Mouse (Mus musculus) hindbrain, postnatal 0 days (tissue): ENCODE measurements at regions not wholly inside any gene's neighbourhood (a gene's known extent, or its start where the extent isn't known, plus 50 kb on each side); places are given as distances from the start of the nearest gene placed in this dataset.

Experiments
- ATAC-seq: fragments of 200-750 bp; cut with Nextera tagmentation; 2 replicates; pipeline ENCODE4 v1.8.0; 2017; ENCODE audit warnings: mild to moderate bottlenecking, moderate TSS enrichment, moderate library complexity
- DNase-seq: peaks from one replicate; pipeline ENCODE4 v3.0.0-alpha.2; 2015; ENCODE audit warnings: low spot score
- H3K27ac ChIP-seq: fragments of 300-500 bp; sonication (generic); 2 replicates; pipeline ENCODE4 v1.5.1; 2014; ENCODE audit warnings: mild to moderate bottlenecking
- H3K27me3 ChIP-seq: fragments of 300-500 bp; sonication (generic); 2 replicates; pipeline ENCODE4 v1.6.1; 2014; ENCODE audit warnings: low read length, mixed read lengths; ENCODE audit not compliant: insufficient read depth
- H3K36me3 ChIP-seq: fragments of 300-500 bp; sonication (generic); 2 replicates; pipeline ENCODE4 v1.6.1; 2014; ENCODE audit warnings: low read length, mixed read lengths; ENCODE audit not compliant: insufficient read depth
- H3K4me1 ChIP-seq: fragments of 300-500 bp; sonication (generic); 2 replicates; pipeline ENCODE4 v1.6.1; 2014; ENCODE audit warnings: antibody characterized with exemption, low read length, mixed read lengths; ENCODE audit not compliant: insufficient read depth
- H3K4me2 ChIP-seq: fragments of 300-500 bp; sonication (generic); 2 replicates; pipeline ENCODE4 v1.6.1; 2014; ENCODE audit warnings: low read depth, mild to moderate bottlenecking, low read length, moderate library complexity, mixed read lengths
- H3K4me3 ChIP-seq: fragments of 300-500 bp; sonication (generic); 2 replicates; pipeline ENCODE4 v1.5.1; 2014; ENCODE audit warnings: low read length
- H3K9ac ChIP-seq: fragments of 300-500 bp; sonication (generic); replicated peaks from 2 replicates; pipeline ENCODE4 v1.6.1; 2014; ENCODE audit warnings: mild to moderate bottlenecking, low read length, moderate library complexity, mixed read lengths
- H3K9me3 ChIP-seq: fragments of 300-500 bp; sonication (generic); 2 replicates; pipeline ENCODE4 v1.6.1; 2016; ENCODE audit warnings: low read length, mixed read lengths
- CTCF ChIP-seq: IDR thresholded peaks from 2 replicates; pipeline ENCODE4 v1.5.1; 2016; ENCODE audit warnings: antibody characterized with exemption, control low read depth, low read depth
- WGBS: fragments of 180-500 bp; shearing (Covaris S2); extraction: QIAGEN DNeasy Blood & Tissue Kit; methylation state at CpG from one replicate; pipeline ENCODE4 v1.1.7; 2014; 5-methylcytosine and 5-hydroxymethylcytosine counted together

GRCm38 (mm10) chr2:17158463-17158862, 572.8 kb downstream of the Nebl start:
- peak; percentile 46 for DNase-seq

DNA sequence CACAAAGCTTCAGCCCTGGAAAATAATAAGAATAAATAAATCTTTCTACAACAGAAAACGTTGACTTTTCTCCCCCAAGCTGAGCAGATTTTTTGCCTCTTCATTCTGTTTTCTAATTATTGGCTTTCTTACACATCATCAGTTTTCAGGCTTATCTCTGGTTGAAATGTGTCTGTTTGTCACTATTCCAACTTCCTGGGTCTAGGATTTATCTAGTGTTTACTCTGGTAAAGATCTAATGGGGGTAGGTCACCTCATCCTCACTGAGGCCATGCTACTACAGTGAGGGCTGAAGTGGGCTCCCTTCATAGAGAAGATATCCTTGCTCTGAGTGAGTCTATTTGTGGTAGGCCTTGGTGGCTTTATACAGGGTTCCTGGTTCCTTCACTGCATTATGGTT, 573.9 kb downstream of the Nebl start:
- ATAC-seq: no peak
- WGBS: 82% methylated on average over 1 of the region's 1 CpGs
- TF ChIP-seq CTCF: no peak

More at GRCm38 (mm10) chr2:17158463-17158862, 572.8 kb downstream of the Nebl start:
- Histone ChIP-seq H3K27ac (no peak overlapping the region), H3K4me2 (no peak overlapping the region), H3K4me3 (no peak overlapping the region), H3K36me3 (no peaks in the 10 kb centered on the region), H3K9me3 (no peaks in the 10 kb centered on the region), H3K4me1 (no peaks in the 10 kb centered on the region), H3K27me3 (no peaks in the 10 kb centered on the region), H3K9ac (no peak overlapping the region)
- 46% methylated on average over 1 of the region's 1 CpGs for WGBS
- no peak for ATAC-seq
- TF ChIP-seq CTCF: no peak

DNA sequence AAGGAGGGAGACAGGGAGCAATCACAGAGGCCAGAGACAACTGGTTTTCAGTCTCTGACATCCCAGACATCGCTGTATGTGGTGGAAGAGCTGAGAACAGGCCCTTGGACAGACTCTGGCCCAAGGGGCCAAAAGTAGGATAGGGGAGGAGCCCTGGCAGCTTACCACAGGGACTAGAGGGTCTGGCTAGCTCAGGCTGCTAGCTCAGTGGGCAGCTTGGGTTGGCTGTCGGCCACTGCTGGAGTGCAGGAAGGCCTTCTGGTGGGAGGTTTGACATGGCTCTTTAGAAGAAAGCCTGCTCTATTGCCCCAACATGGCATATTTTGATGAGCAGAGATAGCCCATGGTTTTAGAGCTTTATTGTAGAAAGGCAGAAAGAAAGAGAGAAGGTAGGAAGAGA, 575.7 kb downstream of the Nebl start:
- ATAC-seq: no peak
- WGBS: 56% methylated on average over 2 of the region's 2 CpGs
- no peak overlapping the region for H3K4me3 ChIP-seq
- no peak overlapping the region for H3K4me2 ChIP-seq
- no peak overlapping the region for H3K9ac ChIP-seq
- no peak for DNase-seq
- no peaks in the 10 kb centered on the region for H3K27me3 ChIP-seq
- no peaks in the 10 kb centered on the region for H3K9me3 ChIP-seq
- no peaks in the 10 kb centered on the region for H3K4me1 ChIP-seq
- no peaks in the 10 kb centered on the region for H3K36me3 ChIP-seq
- no peak for TF ChIP-seq CTCF
- H3K27ac ChIP-seq: no peak overlapping the region

More for the DNA sequence above, 573.9 kb downstream of the Nebl start:
- Histone ChIP-seq H3K4me3 (no peak overlapping the region), H3K4me1 (no peaks in the 10 kb centered on the region), H3K36me3 (no peaks in the 10 kb centered on the region), H3K9me3 (no peaks in the 10 kb centered on the region), H3K9ac (no peak overlapping the region), H3K27ac (no peak overlapping the region), H3K4me2 (no peak overlapping the region), H3K27me3 (no peaks in the 10 kb centered on the region)
- no peak for DNase-seq

- Histone ChIP-seq H3K4me1 (no peaks in the 10 kb centered on the region), H3K27me3 (no peaks in the 10 kb centered on the region), H3K9ac (no peak overlapping the region), H3K4me2 (no peak overlapping the region), H3K36me3 (no peaks in the 10 kb centered on the region), H3K9me3 (no peaks in the 10 kb centered on the region), H3K4me3 (no peak overlapping the region), H3K27ac (no peak overlapping the region)
- no peak for ATAC-seq
- 77% methylated on average over 4 of the region's 4 CpGs for WGBS
- TF ChIP-seq CTCF: no peak
- no peak for DNase-seq
These were observed 607.6 kb downstream of the Nebl start for GRCm38 (mm10) chr2:17123626-17124025.

GRCm38 (mm10) chr2:17117292-17117691, 614.0 kb downstream of the Nebl start:
- H3K36me3 ChIP-seq: no peaks in the 10 kb centered on the region
- TF ChIP-seq CTCF: no peak
- no peak overlapping the region for H3K9ac ChIP-seq
- H3K27me3 ChIP-seq: no peaks in the 10 kb centered on the region
- no peak overlapping the region for H3K4me3 ChIP-seq
- no peaks in the 10 kb centered on the region for H3K4me1 ChIP-seq
- H3K27ac ChIP-seq: no peak overlapping the region
- WGBS: 71% methylated on average over 2 of the region's 2 CpGs
- ATAC-seq (no peak), DNase-seq (no peak)
- no peaks in the 10 kb centered on the region for H3K9me3 ChIP-seq
- no peak overlapping the region for H3K4me2 ChIP-seq

- Histone ChIP-seq H3K4me2 (no peak overlapping the region), H3K4me1 (no peaks in the 10 kb centered on the region), H3K36me3 (no peaks in the 10 kb centered on the region), H3K4me3 (no peak overlapping the region), H3K27me3 (no peaks in the 10 kb centered on the region), H3K9me3 (no peaks in the 10 kb centered on the region), H3K27ac (no peak overlapping the region), H3K9ac (no peak overlapping the region)
- 60% methylated on average over 1 of the region's 1 CpGs for WGBS
- no peak for TF ChIP-seq CTCF
- ATAC-seq: no peak
- no peak for DNase-seq
These were observed 620.1 kb downstream of the Nebl start for GRCm38 (mm10) chr2:17111177-17111576.

DNA sequence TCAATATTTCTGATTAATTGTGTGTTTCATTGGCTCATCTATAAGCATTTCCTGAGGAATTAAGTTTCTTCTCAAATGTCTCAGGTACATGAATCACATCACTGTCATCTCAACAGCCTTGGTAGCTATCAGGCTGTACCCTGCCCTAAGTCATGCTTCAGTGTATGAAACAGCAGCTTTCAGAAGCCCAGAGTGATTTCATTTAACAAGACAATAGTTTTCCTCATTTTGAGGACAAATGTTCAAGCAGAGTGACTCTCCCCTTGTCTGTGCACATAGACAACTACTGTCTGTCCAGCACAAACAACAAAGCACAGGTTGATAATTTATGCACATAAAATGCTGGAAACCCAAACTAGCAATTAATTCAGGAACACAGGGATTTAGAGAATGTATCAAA, 630.1 kb downstream of the Nebl start:
- Histone ChIP-seq H3K9me3 (peaks cover 7% of the 10 kb centered on the region; the same call in 1 of the 2 replicates), H3K4me3 (no peak overlapping the region), H3K27ac (no peak overlapping the region), H3K4me2 (no peak overlapping the region), H3K36me3 (no peaks in the 10 kb centered on the region), H3K4me1 (no peaks in the 10 kb centered on the region), H3K27me3 (no peaks in the 10 kb centered on the region), H3K9ac (no peak overlapping the region)
- TF ChIP-seq CTCF: no peak
- no peak for ATAC-seq
- DNase-seq: no peak
